Mouse (Mus musculus) spleen, adult 18-20 months (tissue): ENCODE data around the gene Atg101.

ENCODE experiments used
- DNase-seq, 2 experiments: peaks; one replicate each; pipeline ENCODE4 v3.0.0; 2022; ENCODE audit warnings: mixed read lengths in 2 of 2

Atg101 gene

DNA sequence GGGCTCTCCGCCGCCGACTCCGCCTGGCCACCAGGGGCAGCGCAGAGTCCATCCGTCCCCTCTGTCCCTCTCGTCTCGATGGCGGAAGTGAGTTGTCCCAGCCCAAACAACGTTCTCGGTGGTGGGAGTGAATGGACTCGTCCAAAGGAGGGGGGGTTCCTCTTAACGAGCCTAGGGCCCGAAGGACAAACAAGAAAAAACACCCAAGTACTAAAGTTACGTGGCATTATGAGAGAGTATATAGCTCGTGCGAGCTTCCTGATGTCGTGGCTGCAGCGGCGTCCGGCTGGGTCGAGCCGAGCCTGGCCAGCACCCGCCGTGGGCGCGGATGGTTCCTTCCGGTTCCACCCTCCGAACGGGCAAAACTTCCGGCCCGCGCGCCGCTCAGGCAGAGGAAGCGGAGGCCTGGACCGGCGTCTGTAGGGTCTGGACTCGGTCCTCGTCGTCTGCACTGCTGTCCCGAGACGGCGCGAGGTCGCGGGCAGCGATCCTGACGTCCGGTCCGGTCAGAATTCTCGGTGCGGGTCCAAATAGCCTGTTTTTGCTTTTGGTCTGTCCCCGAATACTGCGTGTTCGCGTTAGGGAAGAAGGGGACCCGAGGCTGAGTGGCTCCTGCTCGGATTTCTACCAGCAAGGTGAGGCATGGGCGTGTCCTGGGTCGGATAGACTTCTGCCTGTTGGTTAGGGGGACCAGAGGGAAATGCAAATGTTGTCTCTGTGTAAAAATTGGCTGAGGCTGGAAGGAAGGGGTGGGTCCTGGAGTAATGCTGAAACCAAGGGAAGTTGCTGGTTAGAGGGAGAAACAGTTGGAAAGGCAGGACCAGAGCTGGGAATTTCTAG lies at the start of gene Atg101:
TSS of gene Atg101 (plus strand) at position 362 of the 840 bp plus-strand sequence.
- peak; percentile 81 to 86 for DNase-seq

DNA sequence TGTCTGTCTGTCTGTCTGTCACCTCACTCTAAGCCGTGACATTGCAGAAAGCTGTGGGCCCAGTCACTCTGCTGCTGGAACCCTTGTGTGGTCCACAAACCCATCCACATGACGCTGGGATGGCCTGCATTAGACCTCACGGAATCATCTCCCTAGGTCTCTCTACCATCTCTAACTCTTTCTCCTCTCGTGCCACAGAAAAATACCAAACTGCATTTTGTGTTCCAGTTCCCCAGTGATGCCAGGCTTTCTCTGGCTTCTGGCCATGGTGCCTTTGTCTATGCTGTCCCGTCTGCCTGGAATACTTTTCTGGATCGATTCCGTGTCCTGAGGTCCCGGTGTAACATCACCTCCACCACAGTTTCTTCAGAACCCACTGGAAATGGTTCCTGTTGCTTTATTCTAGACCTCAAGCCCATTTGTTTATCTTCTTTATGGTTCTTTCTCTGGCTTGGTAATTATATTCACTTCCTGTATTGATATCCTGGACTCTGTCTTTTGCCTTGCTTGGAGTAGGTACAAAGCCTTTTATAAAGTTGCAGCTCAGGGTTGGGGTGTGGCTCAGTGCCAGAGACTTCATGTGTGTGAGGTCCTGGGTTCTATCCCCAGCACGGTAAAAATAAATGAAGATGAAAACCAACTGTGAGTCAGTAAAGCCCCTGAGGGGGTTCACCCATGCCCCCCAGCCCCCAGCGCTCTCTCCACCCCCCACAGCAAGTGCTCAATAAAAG lies 49.3 kb upstream of the Atg101 start:
- no peak for DNase-seq

DNA sequence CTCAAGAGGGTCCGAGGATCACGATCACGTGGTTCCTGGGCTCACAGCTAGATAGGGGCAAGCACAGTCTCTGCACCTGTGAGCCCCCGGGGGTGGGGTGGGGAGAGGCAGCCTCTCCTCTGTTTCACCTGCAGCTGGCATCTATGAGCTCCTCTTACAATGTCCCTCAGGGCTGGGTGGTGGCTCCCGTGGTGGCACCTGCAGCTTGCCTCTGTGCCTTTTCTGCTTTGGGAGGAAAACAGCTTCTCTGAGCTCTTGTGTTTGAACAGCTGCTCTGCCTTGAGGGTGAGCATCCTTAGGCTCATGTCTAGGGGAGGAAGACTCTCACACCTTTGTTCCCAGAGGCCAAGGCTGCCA lies 48.8 kb upstream of the Atg101 start:
- DNase-seq = no peak

DNA sequence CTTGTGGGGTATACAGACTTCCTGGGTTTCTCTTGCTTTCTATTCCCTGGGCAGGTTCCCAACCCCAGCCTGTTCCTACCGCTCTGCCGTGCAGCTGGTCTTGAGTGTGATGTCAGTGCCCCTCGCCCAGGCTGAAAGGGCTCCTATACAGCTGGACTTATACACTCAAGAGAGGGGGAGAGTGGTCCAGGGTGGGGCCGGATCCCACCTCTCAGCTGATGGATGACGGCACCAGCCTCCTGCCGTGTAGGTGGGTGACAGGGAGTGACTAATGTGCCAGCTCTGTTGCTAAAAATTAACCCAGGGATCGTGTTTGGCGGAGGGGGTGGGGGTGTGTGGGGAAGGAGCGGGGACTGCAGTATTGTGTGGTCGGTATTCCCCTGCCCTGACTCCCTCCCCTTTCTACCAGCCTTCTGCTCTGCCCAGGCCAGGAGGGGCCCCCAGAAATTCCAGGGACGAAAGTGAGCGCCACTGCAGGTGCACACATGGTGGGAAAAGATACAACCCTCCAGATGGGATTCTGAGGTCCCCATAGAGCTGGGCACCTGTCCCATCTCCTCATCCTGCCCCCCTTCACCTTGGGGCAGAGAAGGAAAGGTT lies 48.2 kb upstream of the Atg101 start:
- DNase-seq = no peak

DNA sequence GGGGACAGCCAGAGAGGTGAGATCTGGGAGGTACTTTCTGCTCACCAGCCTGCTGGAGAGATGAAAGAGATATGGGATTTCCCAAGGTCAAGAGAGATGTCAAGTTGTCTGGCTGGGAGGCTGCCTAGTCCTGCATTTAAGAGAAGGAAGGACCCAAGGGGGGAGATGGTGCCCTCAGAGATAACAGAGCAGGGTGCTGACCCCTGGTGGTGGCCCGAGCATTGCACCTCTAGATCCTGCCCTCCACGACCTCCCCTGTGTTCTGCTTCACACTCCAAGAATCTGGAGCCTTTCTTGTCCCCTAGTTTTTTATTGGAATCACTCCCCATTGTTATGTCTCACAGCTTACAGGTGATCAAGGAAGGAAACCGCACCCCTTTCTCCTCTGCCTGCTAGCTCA lies 47.2 kb upstream of the Atg101 start:
- DNase-seq = peak; percentile 52 to 80

DNA sequence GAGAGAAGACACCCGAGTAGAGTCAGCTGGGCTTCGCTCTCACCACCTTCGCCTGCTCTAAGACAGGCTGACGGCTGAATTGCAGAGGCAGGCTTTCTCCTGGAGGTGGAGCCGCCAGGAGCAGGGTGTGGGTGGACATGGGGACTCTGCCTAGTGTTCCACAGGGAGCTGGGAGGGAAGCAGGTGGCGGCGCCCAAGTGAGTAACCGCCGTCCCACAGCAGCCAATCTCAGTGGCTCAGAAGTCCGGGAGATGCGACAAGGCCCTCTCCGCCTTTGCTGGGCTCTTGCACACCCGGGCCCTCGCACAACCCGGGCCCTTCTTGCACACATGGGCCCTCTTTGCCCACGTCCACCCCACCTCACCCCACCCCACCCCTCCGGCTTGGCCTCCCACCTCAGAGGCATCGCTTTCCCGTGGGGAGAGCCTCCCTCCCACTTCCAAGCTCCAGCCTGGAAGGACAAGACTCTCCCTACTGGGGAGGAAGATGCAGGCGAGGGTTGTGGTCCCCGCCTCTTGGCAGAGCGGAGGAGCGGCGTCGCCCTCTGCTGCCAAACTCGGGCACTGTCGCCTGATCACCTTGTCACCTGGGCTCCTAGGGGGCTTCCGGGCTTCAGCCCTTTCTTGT lies 45.1 kb upstream of the Atg101 start:
- peak in 1 of 2 experiments; percentile 58 for DNase-seq

DNA sequence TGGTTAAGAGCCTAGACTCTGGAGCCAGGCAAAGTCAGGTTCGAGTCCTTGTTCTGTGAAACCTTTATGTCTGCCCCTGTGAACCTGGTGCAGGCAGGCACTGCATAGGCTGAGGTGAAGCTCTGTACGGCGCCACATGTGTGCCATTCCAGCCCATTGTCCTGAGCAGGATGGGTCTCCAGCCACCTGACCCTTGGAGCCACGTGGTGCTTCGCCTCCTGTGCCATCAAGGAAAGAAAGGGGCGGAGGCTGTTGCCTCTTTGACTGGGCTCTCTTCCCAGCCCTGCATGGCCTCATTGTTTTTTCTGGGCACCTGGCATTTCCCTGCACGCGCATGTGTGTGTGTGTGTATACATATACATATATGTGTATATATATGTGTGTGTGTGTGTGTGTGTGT lies 44.3 kb upstream of the Atg101 start:
- no peak for DNase-seq

DNA sequence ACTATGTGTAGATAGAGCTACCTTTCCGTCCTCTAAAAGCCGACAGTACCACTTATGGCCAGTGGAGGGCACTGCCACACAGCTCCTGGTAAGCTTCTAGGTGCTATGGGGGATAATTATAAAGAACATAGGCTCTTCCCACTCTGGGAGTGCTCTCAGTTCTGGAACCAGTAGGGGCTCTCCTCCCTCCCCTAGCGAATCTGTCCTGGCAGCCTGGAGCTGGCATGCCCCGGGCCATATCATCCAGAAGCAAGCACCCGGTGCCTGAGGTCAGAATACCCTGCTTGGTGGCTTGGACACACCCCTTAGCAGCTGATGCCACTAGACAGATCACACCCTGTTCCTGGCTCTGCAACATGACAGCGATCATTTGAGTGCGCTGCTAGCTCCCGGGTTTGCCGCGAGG lies 43.3 kb upstream of the Atg101 start:
- peak; percentile 73 to 90 for DNase-seq

DNA sequence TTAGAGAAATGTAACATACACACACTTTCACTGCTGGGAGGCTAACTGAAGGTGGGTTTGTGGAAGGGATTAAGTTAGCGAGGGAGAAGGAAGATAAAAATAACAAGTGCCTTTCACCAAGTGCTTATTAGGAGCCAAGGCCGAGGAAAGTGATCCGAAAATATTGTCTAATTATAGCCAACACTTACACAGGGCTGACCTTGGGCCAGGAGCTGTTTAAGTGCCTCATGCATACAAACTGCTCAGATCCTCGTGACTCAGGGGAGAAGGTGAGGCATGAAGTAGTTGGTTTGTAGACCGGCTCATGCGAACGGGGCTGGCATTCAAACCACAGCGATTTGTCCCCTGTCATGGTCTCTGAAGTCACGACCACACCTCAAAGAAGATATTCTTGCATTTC lies 42.8 kb upstream of the Atg101 start:
- no peak for DNase-seq

DNA sequence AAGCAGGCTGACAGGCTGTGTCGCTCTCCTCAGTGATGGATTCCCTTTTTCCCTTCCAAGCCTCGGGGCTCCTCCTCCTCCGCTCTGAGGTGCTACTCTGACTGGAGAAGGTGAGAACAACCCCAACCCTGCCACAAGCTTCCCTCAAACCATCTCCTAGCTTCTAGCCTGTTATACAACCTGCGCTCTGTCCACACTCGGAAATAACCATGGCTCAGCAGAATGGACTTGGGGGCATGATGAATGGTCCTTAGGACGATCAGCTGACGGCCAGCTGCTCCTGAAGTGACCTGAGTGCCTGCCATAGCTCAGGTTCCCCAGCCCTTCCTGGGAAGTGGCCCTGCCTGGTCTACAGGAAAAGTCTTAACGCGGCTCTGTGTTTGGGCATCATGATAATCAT lies 42.2 kb upstream of the Atg101 start:
- DNase-seq = no peak

DNA sequence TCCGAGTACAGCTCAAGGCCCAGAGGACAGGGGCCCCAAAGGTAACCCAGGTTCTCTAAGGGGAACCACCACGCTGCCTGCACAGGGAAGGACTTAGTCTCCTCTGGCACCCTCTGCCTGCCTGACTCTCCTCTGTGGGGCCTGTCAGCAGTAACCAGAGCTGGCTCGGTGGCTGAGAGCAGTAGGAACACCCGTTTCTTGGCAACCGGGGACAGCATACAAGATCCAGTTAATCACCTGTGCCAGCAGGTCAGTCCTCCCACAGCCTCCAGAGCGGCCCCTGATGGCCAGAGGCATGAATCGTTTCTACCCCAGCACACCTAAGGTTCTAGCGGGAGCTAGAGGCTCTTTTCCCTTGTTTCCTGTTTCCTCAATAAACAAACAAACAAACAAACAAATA lies 41.4 kb upstream of the Atg101 start:
- no peak for DNase-seq

DNA sequence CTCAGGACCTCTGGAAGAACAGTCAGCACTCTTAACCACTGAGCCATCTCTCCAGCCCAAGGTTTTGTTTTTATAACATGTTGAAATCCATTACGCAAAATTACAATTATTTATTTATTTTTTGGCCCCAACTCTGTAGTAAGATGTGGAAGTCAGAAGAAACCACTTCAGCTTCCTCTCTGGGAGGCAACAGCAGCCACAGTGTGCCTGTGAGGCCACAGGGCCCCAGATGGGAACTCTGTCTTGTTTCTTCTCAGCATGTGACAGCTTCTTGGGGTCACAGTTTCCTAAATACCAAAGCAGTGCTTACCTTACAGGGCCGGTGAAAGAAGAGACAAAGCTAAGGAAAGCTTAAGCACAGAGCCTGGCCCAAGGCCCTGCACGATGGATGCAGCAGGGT lies 40.1 kb upstream of the Atg101 start:
- DNase-seq = no peak

DNA sequence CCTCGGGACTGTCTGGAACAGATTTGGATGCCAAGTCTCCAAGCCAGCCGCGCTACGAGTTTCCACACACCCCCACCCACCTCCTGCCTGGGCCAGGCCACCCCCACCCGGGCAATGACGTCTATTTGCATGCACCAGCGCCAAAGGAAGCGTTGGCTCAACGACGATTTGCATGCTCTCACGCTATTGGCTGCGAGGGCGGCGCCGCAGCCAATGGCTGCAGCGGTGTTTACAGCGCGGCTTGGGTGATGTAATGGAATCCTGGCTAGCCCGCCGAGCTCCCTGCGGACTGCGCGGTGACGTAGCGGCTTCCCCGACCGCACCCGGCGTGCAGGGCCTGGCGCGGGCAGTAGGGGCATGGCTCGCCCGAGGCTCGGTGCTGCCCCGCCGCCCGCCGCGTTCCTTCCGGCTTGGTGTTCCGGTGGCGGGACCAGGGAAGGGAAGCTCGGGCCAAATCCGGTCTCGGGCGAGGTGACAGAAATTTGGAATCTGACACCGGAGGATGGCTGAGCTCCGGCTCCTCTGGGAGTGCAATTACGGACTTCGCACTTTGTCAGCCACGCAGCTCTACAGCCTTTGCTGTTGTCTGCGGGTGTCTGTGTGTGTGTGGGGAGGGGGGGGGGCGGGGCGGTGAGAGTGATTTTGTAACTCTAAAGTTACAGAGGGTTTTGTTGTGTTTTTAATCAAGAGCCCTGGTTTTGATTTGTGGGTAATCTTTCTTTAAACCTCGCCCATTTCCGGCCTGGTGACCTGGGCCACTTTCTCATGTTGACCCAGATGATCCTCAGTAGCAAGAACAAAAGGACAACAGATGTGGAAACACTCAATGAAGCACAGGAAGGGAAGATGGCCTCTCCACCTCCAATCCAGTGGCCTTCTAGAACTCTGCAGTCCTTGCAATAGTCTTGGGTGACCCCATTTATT lies 37.6 kb upstream of the Atg101 start:
- DNase-seq = peak; percentile 89 to 94

DNA sequence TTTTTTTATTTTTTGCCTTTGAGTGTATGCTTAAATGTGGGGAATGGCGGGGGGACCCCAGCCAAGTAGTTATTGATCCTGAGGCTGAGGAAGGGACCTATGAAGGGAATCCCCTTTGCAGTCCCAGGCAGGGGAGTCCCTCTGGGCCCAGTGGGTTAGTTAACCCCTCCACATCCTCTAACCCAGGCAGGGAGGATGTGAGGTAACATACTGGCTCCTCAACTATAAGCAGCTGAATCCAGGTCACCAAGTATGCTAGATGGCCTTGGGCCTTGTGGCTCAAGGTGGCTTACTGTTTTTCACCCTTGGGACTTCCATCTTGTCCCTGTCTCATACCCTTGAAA lies 36.9 kb upstream of the Atg101 start:
- DNase-seq = no peak

DNA sequence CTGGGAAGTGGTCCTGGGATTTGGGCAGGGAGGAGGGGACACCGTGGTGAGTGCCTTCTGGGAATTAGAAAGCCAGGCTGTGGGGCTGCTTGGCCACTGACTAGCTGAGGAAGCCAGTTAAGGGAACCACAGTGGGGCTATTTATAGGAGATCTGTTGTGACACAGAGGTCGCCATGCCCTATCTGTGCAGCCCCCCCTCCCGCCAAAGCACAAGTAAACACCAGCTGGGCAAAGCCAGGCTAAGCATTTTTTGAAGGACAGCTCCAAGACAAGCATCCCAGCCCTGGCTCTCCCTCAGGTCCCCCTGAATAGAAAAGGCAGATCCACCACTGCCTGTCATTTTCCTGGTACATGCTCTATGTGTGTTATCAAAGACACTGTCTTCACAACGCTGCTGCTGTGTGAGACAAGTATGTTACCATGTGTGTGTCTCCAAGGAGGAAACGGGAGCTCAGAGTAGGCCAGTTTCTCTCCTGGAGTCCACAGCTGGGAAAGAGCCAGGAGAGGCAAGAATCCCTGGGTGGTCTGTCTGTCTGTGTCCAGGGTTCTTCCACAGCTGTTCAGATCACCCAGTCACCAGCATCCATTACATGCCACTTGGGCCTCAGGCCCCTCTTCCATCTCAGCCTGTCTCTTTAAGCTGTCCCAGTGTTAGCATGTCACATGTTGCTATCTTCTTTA lies 35.9 kb upstream of the Atg101 start:
- no peak for DNase-seq

DNA sequence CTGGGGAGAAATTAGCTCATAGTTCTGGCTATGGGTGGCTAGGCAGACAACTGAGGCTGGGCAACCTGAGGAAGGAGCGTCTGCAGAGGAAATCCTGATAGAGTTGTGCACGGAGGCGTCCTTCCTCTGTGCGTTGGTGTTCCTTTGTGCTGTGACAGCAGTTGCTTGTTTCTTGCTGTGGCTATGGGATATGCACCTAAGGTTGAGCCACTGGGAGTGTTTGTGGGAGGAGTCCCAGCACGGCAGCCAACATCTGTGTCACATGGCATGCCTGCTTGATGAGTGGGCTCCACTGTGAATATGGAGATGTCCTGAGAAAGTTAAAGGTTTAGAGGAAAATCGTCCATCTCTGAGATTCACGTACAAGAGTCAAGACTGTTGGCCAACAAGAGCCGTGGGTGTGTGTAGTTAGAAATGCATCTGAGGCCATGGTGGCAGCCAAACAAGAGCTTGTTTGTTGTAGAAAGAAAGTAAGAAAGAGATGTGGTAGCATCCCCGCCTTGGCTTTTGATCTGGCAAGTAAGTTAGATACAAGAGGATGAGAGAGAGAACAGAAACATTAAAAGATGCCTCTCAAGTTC lies 33.8 kb upstream of the Atg101 start:
- no peak for DNase-seq

DNA sequence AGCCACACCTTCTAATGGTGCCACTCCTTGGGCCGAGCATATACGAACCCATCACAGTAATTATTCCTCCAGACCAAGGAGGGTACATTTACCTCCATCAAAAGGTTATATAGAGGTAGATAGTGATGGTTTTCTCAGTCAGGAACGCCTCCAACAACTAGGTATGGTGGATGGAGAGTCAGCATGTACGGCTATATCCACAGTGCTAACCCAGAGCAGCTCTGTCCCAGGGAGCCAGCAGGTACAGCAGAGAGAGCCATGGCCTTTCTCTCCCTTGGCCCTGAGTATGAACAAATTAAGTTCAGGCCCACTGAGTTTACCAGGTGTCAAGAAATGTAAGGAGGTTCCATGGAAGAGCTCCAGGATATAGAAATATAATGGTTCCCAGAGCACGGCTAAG lies 32.1 kb upstream of the Atg101 start:
- DNase-seq = no peak

DNA sequence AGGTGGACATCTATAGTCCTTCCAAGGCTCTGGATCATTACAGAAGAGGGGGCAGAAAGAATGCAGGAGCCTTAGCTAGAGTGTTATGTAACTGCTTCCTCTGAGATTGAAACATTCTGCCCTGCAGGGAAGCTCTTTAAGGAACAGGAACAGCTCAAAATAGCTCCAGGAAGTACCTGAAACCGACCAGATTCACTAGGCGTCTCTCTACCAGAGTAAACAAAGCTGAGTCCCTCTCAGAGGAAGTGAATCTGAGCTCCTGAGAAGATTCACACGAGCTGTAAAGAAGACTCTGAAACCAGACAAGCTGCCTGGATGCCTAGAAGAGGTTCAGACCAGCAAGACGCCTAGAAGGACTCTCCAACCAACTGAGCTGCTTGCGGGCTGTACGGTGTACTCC lies 31.5 kb upstream of the Atg101 start:
- no peak for DNase-seq

DNA sequence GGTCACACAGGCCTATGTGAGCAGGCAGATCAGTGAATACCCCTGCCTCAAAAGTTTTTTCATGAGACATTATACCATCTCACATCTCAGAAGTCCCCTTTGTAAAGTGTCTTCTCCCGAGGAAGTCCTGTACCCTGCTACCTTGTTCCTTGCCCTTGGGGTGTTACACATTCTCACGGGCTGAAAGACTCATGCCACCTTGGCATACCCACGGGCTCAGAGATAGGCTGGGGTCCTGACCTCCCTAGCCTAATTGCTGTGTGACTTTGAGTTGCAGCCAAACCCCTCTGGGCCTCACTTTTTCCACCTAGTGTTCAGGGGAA lies 30.5 kb upstream of the Atg101 start:
- DNase-seq = no peak

DNA sequence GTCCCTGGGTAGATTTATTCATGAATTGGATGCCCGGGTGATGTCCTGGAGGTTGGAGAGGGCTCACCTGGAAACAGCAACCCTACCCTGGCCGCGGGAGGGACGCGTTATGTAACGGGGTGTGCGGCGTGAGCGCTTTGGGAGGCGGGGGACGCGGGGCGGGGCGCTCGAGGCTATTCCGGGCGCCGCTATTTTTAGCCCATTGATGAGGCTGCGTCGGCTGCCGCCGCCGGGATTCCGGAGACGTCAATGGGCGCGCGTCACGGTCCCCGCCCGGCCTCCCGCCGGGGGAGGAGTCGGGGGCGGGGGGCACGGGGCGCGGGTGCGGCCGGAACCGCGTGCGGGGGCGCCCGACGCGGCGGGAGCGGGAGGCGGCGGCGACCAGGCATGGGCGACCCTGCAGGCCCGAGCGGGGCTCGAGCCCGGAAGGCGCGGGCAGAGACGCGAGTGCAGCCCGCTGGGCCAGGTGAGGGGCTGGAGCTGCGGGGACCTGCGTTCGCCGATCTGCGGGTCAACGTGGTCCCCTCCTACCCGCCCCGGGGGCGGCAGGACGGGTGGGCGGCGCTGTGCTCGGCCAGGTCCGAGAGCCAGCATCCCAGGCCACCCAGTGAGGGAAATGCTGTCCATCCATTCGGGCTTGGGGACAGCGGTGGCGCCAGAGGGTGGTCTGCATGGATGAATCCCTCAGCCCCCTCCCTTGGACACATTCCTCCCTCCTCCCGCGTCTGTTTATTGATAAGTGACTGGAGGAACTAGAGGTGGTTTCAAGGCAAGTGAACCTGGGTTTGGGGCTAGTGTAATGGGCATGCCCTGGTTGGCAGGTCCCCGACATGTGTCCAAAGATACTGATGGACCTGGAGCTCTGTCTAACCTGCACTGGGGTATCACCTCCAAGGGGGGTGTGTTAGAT lies 29.9 kb upstream of the Atg101 start, which contains the start of gene Nr4a1:
TSS of gene Nr4a1 (plus strand) at position 384 of the 910 bp plus-strand sequence.
- peak; percentile 68 to 71 for DNase-seq
